Mouse (Mus musculus) heart, embryonic 16.5 days (tissue): Measurements from ENCODE around the gene Dmrtc2. TPM values are rescaled to one million over a fixed set of nuclear protein-coding genes. Genes with fewer than 3 reads are reported as not detected.

Source experiments
- ATAC-seq: fragments of 200-750 bp; cut with Nextera tagmentation; replicated peaks from 2 replicates; pipeline ENCODE4 v1.8.0; 2017; ENCODE audit warnings: moderate number of reproducible peaks; ENCODE audit not compliant: insufficient read depth, low FRiP score; ENCODE audit errors: extremely low read depth
- H3K27ac ChIP-seq: fragments of 300-500 bp; sonication (generic); 2 replicates; pipeline ENCODE4 v1.5.1; 2014; ENCODE audit warnings: mild to moderate bottlenecking, low read length, control low read depth, moderate library complexity
- H3K27me3 ChIP-seq: fragments of 300-500 bp; sonication (generic); 2 replicates; pipeline ENCODE4 v1.6.1; 2014; ENCODE audit warnings: low read length, mixed read lengths; ENCODE audit not compliant: control insufficient read depth, insufficient read depth
- H3K36me3 ChIP-seq: fragments of 300-500 bp; sonication (generic); 2 replicates; pipeline ENCODE4 v1.6.1; 2014; ENCODE audit not compliant: control insufficient read depth, insufficient read depth
- H3K4me1 ChIP-seq: fragments of 300-500 bp; sonication (generic); 2 replicates; pipeline ENCODE4 v1.6.1; 2014; ENCODE audit warnings: low read length, mixed read lengths; ENCODE audit not compliant: control insufficient read depth, insufficient read depth
- H3K4me2 ChIP-seq: fragments of 300-500 bp; sonication (generic); 2 replicates; pipeline ENCODE4 v1.6.1; 2014; ENCODE audit warnings: low read depth, mild to moderate bottlenecking, control low read depth, low read length
- H3K4me3 ChIP-seq: fragments of 300-500 bp; sonication (generic); 2 replicates; pipeline ENCODE4 v1.5.1; 2014; ENCODE audit warnings: mild to moderate bottlenecking, control low read depth, low read length
- H3K9ac ChIP-seq: fragments of 300-500 bp; sonication (generic); 2 replicates; pipeline ENCODE4 v1.6.1; 2014; ENCODE audit warnings: low read length, control low read depth
- H3K9me3 ChIP-seq: fragments of 300-500 bp; sonication (generic); replicated peaks from 2 replicates; pipeline ENCODE4 v1.6.1; 2016; ENCODE audit warnings: low read length; ENCODE audit not compliant: control insufficient read depth
- WGBS: fragments of 180-500 bp; shearing (Covaris S2); extraction: QIAGEN DNeasy Blood & Tissue Kit; methylation state at CpG from one replicate; pipeline ENCODE4 v1.1.7; 2014; 5-methylcytosine and 5-hydroxymethylcytosine counted together
- polyA plus RNA-seq: library from polyadenylated mRNA; unstranded; fragments of >200 nt; fragmentation: Nextera tagmentation; extraction: Ambion mirVana; gene quantifications from 2 replicates; pipeline ENCODE4 v1.2.1, GENCODE M21; 2015

Gene Dmrtc2
- polyA plus RNA-seq, 1 experiment from 2014 or later, result not detected

GRCm38 (mm10) chr7:24903444-24903825 is 33.6 kb downstream of the Dmrtc2 start:
- H3K27me3 ChIP-seq, result no peaks in the 10 kb centered on the region
- H3K36me3 ChIP-seq, result peaks cover 4% of the 10 kb centered on the region
- no peak for ATAC-seq
- peak overlapping the region; percentile 92 for H3K9ac ChIP-seq
- 22% methylated on average over 10 of the region's 10 CpGs for WGBS
- H3K27ac ChIP-seq, result peak overlapping the region; percentile 94
- peaks cover 32% of the 10 kb centered on the region for H3K4me1 ChIP-seq
- H3K4me3 ChIP-seq, result peak overlapping the region; percentile 88
- no peaks in the 10 kb centered on the region for H3K9me3 ChIP-seq
- H3K4me2 ChIP-seq, result peak overlapping the region; percentile 96

DNA sequence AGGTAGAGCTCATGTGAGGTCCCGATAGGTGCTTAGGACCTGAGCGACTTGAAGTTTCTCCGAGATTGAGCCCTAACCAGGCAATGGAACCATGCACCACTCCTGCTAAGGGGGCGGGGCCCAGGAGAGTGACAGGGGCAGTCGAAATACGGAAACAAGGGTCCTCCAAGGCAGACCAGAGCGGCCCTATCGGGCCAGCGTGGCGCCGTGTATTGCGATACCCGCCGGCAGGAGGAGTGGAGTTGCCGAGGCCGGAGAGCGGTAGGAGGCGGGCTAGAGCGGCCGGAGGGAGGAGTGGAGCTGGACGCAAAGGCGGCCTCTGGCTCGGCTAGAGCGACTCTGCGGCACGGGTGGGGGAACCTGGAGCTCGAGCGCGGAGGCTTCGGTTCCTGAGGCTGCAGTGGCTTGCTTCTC is 34.2 kb downstream of the Dmrtc2 start:
- WGBS, result 0% methylated on average over 30 of the region's 30 CpGs
- Histone ChIP-seq H3K9me3 (no peaks in the 10 kb centered on the region), H3K4me2 (peak overlapping the region; percentile 96), H3K27me3 (no peaks in the 10 kb centered on the region), H3K27ac (peak overlapping the region; percentile 94), H3K36me3 (peaks cover 8% of the 10 kb centered on the region), H3K9ac (peak overlapping the region; percentile 92), H3K4me1 (peaks cover 32% of the 10 kb centered on the region), H3K4me3 (peak overlapping the region; percentile 88)
- peak; percentile 94 for ATAC-seq

GRCm38 (mm10) chr7:24904936-24905335 is 35.1 kb downstream of the Dmrtc2 start:
- Histone ChIP-seq H3K4me3 (peak overlapping the region; percentile 88), H3K27me3 (no peaks in the 10 kb centered on the region), H3K4me2 (peak overlapping the region; percentile 96), H3K9me3 (no peaks in the 10 kb centered on the region), H3K27ac (peak overlapping the region; percentile 65), H3K36me3 (peaks cover 10% of the 10 kb centered on the region), H3K9ac (peak overlapping the region; percentile 79), H3K4me1 (peaks cover 32% of the 10 kb centered on the region)
- WGBS, result 9% methylated on average over 3 of the region's 3 CpGs
- no peak for ATAC-seq

GRCm38 (mm10) chr7:24906551-24906950 is 36.7 kb downstream of the Dmrtc2 start:
- Histone ChIP-seq H3K27ac (peak overlapping the region; percentile 49), H3K4me3 (peak overlapping the region; percentile 5; the same call in 1 of the 2 replicates), H3K9me3 (no peaks in the 10 kb centered on the region), H3K27me3 (no peaks in the 10 kb centered on the region), H3K9ac (0 out of 2 replicates have a peak overlapping the region, but pooled peaks have one; percentile 2), H3K4me2 (peak overlapping the region; percentile 40), H3K36me3 (peaks cover 10% of the 10 kb centered on the region), H3K4me1 (peaks cover 32% of the 10 kb centered on the region)
- ATAC-seq, result no peak
- WGBS, result 21% methylated on average over 6 of the region's 6 CpGs

- Histone ChIP-seq H3K4me1 (peaks cover 26% of the 10 kb centered on the region), H3K4me2 (peak overlapping the region; percentile 40), H3K36me3 (peaks cover 14% of the 10 kb centered on the region), H3K4me3 (peak overlapping the region; percentile 23), H3K9ac (peak overlapping the region; percentile 45), H3K27ac (peak overlapping the region; percentile 59), H3K9me3 (no peaks in the 10 kb centered on the region), H3K27me3 (no peaks in the 10 kb centered on the region)
- 37% methylated on average over 13 of the region's 13 CpGs for WGBS
- no peak for ATAC-seq
Observed at GRCm38 (mm10) chr7:24907211-24907748, 37.4 kb downstream of the Dmrtc2 start.

DNA sequence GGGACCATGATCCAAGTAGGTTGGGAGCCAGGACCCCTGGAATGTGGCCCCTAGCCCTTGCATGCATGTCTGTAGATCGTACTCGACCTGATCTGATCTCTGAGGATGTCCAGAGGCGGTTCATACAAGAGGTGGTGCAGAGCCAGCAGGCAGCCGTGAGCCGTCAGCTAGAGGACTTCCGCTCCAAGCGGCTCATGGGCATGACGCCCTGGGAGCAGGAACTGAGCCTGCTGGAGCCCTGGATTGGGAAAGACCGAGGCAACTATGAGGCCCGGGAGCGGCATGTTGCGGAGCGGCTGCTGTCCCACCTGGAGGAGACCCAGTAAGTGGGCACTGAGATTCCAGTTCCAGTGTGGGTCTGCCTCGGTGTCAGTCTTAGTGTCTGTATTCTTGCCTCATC is 42.6 kb downstream of the Dmrtc2 start:
- Histone ChIP-seq H3K4me2 (no peak overlapping the region), H3K4me3 (no peak overlapping the region), H3K4me1 (no peaks in the 10 kb centered on the region; the same call in 1 of the 2 replicates), H3K27me3 (no peaks in the 10 kb centered on the region), H3K9ac (no peak overlapping the region), H3K36me3 (peaks cover 35% of the 10 kb centered on the region), H3K27ac (no peak overlapping the region), H3K9me3 (no peaks in the 10 kb centered on the region)
- WGBS, result 91% methylated on average over 14 of the region's 14 CpGs
- ATAC-seq, result no peak

DNA sequence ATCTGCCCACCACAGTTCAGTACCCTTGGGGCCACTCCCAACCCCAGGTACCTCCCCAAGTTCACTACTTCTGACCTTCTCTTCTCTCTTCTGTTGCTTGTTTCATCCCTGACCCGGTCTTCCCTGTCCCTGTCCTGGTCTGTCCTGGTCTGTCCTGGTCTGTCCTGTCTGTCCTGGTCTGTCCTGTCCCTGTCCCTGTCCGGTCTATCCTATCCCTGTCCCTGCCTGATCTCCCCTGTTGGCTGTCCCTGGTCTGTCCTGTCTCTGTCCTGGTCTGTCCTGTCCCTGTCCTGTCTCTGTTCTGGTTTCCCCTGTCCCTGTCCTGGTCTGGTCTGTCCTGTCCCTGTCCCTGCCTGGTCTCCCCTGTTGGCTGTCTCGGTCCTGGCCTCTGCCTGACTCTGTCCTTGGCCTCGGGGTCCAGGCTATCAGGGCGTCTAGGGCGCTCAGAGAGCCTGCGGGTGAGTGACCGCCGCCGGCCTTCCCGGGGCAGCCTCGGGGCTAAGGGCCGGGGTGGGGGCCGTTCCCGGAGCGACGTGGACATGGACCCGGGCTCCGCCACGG is 49.0 kb downstream of the Dmrtc2 start:
- Histone ChIP-seq H3K9ac (no peak overlapping the region), H3K4me2 (no peak overlapping the region), H3K4me3 (no peak overlapping the region), H3K9me3 (no peaks in the 10 kb centered on the region), H3K4me1 (no peaks in the 10 kb centered on the region), H3K36me3 (peaks cover 56% of the 10 kb centered on the region), H3K27ac (no peak overlapping the region), H3K27me3 (no peaks in the 10 kb centered on the region)
- 90% methylated on average over 20 of the region's 20 CpGs for WGBS
- no peak for ATAC-seq

DNA sequence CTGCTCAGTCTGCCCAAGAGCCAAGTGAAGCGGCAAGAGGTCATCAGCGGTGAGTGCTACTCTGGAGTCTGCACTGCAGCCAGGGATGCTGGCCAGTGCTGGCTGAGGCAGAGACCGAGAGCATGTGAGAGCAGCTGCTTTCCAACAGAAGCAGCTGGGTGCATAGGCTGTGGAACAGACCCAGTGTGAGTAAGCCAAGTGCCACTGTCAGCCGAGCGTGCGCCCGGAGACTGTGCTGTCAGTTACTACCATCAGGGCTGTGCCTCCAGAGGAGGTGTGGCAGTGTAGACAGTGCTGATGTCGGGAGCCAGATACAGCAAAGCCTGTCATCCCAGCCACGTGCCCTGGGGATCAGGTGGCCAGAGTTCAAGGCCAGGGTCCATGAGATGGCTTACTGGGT is 49.9 kb downstream of the Dmrtc2 start:
- H3K4me2 ChIP-seq, result no peak overlapping the region
- no peak for ATAC-seq
- H3K4me1 ChIP-seq, result no peaks in the 10 kb centered on the region
- 88% methylated on average over 9 of the region's 9 CpGs for WGBS
- H3K9ac ChIP-seq, result no peak overlapping the region
- no peak overlapping the region for H3K27ac ChIP-seq
- no peak overlapping the region for H3K4me3 ChIP-seq
- no peaks in the 10 kb centered on the region for H3K27me3 ChIP-seq
- no peaks in the 10 kb centered on the region for H3K9me3 ChIP-seq
- peaks cover 63% of the 10 kb centered on the region for H3K36me3 ChIP-seq
